Mouse (Mus musculus): ENCODE results near the gene Supt16.
A peak's percentile ranks its signal among the peaks of the same experiment; 100 is the strongest.

Supt16 gene

DNA sequence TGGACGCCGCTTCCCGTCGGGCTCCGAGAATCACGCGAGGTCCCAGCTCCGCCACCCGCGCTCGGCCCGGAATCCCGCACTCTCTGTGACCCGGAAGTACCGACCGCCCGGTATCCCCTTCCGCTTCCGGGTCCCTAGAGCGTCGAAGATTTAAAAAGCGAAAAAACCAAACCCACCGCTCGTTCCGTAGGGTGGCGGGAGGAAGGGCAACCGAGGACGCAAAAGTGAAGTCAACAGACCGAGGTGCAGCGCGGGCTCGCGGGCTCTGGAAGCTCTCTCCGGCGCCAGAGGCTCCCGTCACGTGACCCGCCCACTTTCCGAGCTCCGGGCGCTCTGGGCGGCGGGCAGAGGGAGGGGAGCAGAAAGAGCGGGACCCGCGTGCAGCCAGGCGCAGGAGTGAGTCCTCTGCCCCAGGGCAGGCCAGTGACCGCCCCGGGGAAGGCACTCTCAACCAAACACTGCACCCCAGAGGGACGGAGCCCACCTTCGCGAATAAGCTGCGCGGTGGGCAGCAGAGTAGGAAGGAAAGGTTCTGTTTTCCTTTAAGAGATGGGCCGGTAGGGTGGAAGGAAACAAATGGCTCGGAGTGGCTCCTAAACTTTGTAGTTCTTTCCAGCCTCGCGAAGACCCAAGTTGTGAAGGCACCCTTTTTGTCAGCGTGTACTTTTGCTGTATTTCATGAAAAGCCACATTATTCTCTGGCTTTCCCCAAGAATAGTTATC, at the start of gene Supt16:
Gene Supt16, minus strand, starts transcription at position 261 of the 723 bp plus-strand sequence.
- peak; percentile 79 for DNase-seq

DNA sequence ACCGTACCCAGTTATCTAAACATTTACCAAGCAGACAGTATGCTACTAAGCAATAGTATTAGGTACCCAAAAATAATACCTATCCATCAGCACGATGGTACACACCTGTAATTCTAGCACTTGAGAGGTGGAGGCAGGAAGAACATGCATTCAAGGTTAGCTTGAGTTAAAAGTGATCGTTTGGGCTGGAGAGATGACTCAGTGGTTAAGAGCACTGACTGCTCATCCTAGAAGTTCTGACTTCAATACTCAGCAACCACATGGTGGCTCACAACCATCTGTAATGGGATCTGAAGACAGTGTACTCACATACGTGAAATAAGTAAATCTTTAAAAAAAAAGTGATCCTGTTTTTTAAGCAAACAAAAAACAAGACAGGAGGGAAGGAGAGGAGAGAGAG, 48.9 kb upstream of the Supt16 start:
- no peak for DNase-seq

DNA sequence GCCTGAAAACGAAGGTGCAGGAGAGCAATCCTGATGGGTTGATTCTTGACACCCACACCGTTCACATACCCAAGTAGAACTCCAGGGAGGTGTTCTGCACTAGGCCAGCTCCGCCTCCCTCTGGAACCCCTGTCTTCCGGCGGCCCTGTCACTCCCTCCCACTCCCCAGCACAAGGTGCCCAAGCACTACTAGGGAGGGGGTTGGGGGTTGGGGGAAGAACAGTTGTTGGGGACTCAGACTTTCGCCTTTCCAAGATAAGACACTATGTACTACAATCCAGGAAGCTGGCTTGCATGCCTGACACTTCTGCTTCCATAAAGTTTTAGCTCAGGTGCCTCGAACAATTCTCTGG, 47.5 kb upstream of the Supt16 start:
- DNase-seq: no peak

DNA sequence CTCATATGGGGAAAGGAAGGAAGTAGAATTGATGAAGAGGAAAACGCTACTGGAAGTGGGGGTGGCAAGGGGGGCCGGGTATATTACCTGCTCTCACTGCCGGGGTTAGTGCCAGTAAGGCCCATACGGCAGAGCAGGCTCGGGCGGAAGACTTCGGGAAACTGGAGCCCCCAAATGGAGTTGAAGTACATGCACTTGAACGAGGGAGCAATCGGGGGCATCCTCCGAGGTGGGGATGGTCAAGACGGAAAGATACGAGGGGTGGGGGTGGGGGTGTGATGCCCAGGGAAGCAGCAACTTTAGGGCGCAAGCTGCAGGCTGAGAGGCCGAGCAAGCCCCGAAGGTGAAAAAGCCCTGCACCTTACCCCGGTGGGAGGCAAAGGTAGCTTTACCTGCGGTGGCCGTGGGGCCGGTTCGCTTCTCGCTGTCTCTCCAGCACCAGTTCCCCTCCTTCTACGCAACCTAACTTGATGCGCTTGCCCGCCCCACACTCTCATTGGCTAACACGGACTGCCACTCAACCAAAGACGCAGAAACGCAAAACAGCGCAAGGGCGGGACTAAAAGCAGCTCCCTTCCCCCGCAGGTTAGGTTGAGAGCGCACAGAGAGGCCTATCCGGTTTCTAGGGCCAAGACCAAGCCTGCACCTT, 46.9 kb upstream of the Supt16 start:
- peak; percentile 98 for DNase-seq

DNA sequence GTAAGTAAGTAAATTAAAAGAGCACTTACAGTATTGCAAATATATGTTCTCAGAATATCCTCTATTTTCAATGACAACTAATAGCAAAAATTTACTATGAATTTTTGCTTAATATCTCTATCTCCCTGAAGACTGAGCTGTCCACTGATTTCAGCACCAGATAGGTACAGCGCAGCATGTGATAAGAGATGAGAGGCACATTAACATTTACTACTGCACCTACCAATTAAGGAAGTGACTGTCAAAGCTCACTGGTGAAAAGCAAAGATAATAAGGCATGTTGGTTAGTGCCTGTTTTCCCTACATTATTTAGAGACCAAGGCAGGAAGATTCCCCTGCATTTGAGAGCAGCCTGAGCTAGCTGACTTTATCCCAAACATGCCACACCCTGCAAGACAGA, 39.0 kb upstream of the Supt16 start:
- no peak for DNase-seq

DNA sequence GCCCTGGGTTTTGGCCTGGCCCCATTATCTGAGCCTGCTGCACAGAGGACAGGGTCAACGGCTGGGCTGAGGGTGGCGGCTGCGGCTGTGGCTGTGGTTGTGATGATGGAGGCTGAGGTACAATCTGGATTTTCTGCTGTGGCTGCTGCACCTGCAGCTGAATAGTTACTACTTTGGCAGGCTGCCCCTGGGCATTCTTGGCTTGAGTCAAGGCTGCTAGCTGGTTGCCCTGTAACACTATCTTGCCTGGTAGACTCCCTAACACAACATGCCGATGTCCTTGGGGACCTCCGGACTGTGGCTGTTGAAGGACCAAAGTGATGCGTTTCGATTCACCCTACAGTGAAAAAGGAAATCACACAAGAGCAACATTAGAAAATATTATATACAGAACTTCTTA, 37.9 kb upstream of the Supt16 start:
- DNase-seq: no peak

DNA sequence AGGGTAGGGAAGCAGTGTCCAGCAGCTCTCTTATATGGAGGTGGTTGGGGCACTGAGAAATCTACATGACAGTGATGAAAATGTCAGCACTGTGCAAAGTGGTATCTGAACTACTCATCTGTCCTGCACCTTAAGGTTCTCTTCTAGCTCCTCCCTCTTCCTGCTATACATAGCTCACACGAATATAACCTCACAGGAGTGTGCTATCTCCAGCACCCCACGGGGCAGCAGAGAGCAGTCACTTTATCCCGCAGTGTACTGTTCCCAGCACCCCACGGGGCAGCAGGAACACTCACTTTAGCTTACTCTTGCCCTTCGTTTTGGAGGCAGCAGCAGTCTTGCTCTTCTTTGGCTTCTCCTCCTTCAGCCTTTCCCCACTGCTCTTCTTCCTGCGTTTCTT, 35.0 kb upstream of the Supt16 start:
- DNase-seq: no peak

DNA sequence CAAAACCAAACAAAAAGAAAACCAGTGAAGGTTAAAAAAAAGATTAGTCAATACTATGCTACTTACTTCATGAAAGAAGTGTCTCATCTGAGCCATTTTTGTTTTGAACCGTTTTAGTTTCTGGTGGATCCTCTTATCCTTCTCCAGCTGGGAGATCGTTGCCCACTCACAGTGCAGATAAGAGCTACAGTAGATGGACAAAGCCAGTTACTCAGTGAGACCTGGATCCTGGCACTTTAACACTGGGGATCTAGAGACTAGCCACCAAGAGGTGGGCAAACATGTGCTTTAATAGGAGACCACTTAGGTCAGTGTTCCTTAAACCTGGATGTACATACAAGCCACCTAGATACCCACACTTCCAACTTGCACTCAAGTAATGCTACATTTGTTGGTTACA, 28.8 kb upstream of the Supt16 start:
- DNase-seq: no peak

DNA sequence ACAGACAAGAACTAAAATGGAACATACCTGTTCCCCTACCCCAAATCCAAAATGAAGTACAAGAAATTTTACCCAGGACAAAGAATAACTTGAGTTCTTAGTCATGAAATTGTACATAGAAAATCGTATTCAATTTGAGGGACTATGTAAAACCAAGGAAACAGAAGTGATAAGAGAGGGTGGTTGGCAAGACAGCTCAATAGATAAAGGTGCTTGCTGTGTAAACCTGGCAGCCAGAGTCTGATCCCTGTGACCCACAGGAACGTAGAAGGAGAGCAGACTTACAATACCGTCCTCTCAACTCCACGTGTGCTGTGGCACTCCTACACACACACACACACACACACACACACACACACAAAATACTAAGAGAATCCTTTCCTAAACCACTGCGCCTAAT, 20.0 kb upstream of the Supt16 start:
- DNase-seq: no peak

DNA sequence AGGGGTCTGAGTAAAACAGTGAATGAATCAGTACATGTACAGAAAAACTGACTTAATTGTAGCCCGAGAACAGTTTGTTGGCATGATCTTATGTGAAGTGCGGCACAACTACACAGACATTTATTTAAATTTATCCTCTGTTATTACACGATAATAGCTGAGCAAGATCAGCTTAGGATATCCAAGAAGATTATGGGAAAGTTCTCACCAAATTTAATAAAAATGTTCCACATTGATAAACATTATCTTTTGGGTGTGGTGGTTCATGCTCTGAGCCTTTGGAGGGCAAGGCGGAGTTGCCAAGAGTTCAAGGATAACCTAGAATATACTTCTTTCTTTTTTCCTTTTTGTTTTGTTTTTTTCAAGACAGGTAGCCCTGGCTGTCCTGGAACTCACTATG, 2.2 kb upstream of the Supt16 start:
- no peak for DNase-seq

DNA sequence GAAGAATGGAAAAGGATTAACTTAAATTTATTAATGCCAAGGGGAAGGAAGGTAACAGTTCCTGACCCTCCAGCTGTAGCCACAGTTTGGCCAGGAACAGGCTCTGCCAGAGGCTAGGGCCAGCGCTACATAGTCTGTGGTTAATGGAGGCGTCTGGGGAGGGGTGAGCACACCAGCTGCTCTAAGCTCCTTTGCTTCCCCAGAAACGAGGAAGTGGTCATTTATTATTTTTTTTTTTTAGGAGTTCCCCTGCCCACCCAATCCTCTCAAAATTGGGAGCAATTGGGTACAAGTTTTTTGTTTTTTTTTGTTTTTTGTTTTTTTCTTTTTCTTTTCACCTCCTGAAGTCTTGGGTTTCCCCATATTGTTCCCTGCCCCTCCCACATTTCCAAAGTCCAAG, 925 bp upstream of the Supt16 start:
- peak; percentile 26 for DNase-seq

DNA sequence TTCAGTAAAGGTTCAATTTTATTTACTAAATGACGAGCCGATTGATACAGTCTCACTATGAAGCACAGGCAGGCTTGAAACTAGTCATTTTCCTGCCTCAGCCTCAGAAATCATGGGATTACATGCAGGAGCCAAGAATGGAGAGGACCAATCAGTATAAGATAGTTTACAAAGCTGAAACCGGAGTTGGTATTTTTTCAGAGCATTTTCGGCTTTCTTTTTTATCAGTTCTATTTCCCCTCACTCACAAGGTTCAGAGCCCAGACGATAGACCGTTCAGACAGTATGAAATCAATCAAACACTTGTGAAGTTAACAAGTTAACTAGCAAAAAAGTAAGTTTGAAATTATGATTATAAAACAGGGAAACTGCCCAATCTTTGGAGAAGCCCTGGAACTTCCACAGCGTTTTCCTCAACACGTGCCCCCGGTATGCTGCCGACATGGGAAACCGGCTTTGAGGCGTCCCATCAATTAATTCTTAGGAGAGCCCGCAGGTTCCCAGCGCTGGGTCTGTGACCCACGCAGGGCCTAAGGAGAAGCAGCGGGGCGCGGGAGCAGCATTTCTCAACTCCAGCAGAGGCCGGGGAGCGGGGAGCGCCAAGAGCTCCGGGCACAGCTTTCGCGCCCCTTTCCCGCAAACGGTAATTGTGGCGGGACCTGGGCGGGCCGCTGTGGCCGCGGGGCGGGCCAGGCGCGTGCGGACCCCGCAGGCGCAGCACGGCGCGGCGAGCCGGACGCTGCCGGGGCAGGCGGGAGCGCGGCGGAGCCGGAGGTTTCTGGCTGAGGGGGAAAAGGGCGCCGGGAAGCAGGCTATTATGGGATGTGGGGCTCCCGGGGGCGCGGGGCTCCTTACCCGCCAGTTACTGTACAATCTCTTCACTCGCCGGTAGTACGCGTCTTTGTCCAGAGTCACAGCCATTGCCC, 723 bp downstream of the Supt16 start:
- no peak for DNase-seq

DNA sequence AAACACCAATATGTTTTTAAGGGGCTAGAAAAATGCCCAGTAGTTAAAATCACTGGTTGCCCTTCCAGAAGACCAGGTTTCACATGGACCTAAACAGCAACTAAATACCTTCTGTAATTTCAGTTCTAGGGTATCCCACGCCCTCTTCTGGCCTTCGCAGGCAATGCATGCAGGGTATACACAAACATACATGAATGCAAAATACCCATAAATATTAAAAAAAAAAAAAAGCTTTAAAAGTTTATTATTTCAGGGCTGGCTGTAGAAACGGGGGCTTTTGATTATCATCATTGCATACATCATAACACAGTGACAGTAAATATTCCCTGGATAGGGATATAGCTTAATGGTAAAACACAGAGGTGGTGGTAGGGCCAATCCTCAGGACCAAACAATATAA, 1.5 kb downstream of the Supt16 start:
- DNase-seq: peak; percentile 38

DNA sequence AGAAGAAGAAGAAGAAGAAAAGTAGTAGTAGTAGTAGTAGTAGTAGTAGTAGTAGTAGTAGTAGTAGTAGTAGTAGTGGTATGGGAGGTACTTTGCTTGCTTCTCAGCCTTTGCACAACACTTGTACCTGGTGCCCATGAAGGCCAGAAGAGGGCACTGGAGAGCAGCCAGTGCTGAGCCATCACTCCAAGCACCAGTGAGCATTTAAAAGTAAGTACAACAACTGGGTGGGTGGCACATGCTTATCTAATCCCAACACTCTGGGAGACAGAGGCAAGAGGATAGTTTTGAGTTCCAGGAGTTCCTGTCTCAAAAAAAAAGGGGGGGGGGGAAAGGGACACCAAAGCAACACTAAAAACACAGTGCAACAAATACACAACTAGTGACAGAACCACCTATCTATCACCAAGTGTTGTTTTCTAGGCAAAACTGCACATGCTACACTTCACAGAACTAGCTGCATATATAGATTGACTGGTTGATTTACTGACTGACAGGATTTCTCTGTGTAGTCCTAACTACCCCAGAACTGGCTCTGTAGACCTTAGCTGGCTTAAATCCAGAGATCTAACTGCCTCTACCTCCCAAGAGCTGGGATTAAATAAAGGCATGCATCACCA, 6.4 kb downstream of the Supt16 start:
- DNase-seq: peak; percentile 18

DNA sequence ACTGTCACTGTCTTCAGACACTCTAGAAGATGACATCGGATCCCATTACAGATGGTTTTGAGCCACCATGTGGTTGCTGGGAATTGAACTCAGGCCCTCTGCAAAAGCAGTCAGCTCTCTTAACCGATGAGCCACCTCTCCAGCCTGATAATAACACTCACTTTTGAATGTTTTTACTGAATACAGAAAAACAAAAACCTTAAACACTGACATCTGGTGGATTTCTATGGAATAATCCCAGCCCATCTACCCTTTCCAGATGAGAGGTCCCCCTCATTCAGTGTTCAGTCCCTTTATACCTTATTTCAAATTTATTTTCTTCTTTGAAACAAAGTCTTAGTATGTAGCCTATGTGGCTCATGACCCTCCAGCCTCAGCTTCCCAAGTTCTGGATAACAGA, 7.7 kb downstream of the Supt16 start:
- no peak for DNase-seq

DNA sequence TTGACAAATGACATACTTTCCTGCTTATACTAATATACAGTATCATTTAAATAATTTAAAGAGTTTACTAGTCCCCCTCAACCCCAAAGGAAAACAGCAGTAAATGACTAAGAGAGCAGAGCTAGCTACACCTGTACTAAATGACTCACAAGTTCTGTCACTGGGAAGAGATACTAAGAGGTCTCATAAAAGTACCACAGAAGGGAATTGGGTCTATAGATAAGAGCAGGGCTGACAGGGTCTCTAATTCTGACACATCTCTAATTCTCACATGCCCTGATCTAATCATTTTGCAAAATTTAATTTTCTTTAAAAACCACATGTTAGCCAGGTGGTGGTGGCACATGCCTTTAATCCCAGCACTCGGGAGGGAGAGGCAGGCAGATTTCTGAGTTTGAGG, 8.4 kb downstream of the Supt16 start:
- no peak for DNase-seq

DNA sequence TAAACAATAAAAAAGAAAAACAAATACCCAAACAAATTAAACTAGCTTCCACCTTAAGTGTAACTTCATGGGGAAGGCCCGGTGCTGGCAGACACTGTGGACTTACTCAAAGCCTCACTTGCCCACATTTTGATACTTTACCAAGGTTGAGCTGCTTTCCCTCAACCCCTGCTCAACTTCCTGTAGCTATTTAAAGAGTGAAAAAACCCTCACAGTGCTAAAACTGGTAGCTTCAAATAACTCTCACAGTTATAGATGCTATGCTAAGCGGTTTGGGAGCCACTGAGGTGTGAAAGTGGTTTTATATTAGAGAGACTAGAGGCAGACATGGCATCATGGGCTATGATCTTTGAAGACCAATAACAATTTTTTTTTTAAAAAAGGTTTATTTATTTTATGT, 30.6 kb downstream of the Supt16 start:
- no peak for DNase-seq

DNA sequence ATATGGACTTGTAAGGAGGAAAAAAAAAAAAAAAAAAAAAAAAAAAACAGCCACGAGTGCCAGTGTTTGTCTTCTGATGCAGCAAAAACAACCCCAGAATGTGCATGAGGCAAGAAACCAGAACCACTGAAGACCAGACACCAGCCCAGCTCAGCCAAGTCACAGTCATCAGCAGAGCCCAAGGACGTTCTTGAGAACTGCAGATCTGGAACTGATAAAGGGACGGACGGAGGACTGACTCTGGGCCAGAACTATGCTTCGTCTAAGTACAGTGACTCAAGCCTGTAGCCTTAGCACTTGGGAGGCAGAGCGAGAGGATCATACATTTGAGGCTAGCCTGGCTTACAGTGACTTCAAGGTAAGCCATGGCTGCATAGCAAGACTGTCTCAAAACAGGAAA, 36.3 kb downstream of the Supt16 start:
- no peak for DNase-seq

DNA sequence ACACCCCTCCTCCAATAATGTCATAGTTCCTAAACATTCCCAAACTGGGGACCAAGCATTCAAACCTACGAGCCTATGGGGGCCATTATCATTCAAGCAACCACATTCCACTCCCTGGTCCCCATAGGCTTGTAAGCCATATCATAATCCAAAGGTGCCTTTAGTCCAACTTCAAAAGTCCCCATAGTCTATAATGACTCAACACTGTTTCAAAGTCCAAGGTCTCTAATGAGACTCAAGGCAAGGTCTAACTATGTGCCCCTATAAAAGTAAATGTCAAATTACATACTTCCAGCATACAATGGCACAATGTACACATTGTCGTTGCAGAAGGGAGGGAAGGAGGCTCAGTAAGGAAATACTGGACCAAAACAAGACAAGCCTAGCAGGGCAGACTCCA, 42.2 kb downstream of the Supt16 start:
- DNase-seq: no peak

DNA sequence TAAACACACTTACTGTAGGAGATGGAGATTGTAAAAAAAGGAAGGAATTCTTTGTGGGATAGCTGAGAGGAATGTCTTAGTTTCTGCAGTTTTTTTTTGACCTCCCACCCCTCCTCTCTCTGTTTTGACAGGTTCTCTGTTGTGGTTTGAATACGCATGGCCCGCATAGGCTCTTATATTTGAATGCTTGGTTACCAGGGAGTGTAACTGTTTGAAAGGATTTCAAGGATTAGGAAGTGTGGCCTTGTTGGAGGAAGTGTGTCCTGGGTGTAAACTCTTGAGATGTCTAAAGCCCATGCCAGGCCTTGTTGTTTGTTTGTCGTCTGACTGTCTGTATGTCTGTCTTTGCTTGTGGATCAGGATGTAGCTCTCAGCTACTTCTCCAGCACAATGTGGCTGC, 44.6 kb downstream of the Supt16 start:
- DNase-seq: no peak

DNA sequence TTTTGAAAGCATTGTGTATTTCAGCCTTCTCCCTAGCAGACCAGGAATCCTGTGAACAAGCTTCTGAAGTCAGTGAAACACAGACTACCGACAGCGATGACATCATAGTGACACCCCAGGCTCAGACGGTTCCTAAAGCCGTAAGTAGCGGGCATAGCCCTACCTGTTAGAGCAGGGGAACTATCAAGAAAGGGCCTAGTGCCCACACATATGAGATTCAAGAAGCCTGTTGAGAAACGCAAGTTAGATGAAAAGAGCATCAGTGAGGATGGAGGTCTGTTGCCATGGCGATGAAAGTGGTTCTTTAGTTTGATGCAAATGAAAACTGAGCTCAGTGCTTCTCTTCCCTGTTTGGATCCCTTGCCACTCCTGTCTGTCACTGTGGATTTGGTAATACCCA, 45.0 kb downstream of the Supt16 start:
- DNase-seq: no peak

DNA sequence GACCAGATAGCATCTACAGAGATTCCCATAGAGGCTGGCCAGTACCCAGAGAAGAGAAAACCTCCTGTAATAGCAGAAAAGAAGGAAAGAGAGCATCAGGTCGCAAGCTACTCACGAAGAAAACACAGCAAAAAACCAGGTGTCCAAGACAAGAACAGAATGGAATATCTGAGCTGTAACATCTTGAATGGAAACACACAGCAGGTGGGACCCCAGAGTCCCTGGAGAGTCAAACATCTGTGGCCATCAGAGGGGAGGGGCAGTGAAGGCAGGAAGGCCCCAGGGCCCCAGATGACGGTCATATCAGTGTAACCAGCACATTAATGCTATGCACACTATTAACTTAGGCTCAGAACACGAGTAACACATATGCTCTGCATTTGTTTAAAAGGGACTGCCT, 47.3 kb downstream of the Supt16 start:
- DNase-seq: no peak

DNA sequence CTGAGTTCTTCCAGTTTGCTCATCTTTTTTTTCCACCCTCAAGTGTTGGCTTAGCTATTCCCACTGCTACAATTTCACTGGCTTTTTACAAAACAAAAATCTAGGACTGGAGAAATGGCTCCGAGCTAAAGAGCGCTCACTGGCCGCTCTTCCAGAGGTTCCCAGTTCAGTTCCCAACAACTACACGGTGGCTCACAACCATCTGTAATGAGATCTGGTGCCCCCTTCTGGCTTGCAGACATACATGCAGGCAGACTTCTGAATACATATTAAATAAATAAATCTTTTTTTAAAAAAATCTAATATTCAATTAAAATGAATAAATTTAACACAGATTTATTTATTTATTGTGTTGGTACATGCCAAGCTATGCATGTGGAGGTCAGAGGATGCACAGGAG, 50.7 kb downstream of the Supt16 start:
- DNase-seq: no peak

DNA sequence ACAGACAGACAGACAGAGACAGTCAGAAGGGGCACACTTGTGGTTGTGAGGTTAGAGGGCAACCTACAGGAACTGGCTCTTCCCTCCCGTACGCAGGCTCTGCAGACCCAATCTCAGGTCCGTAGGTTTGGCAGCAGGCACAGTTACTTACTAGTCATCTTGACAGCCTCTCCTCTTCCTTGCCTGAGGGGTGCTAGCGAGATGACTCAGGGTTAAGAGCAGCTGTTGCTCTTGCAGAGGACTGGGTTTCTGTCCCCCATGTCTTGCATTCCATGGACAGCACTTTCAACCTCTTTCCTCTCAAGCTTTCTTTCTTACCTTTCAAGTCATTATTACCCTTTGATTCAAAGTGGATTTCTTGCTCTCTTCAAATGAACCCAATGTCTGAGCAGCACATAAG, 53.1 kb downstream of the Supt16 start:
- DNase-seq: no peak

Data from cerebellum, adult 11-12 months (tissue).